Mouse (Mus musculus) adrenal gland, adult (tissue): ENCODE results near the gene Cd72.
"Not testable (repeated sequence)": the region's sequence is repeated elsewhere in the genome, so short reads cannot be mapped to it uniquely, and the experiment has no call there.

Experiments used
- DNase-seq, 2 experiments: peaks; one replicate each; pipeline ENCODE4 v3.0.0; 2022 to 2023; ENCODE audit warnings: low spot score in 1 of 2; ENCODE audit not compliant: inconsistent age in 2 of 2

The Cd72 gene

GRCm38 (mm10) chr4:43454041-43454836 lies at the start of gene Cd72:
Cd72 (minus strand) TSS chr4:43454628.
- no peak for DNase-seq

DNA sequence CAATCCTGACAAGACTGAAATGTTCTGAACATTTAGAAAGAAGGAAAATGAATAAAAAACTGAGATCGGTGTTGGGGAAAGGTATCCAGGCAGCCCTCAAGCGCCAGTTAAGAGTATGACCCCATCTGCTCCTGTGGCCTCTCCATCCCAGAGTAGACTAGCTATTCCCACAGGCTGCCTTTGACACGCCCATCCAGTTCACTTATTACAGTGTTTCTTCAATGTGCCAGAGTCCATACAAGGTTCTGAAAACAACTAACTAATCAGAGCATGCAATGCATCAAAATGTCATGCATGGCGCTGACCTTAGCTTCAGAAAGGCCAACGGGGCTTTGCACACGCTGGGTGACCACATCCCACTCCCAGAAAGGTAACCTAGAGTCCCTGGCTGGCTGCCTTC lies 49.1 kb upstream of the Cd72 start:
- DNase-seq = no peak

DNA sequence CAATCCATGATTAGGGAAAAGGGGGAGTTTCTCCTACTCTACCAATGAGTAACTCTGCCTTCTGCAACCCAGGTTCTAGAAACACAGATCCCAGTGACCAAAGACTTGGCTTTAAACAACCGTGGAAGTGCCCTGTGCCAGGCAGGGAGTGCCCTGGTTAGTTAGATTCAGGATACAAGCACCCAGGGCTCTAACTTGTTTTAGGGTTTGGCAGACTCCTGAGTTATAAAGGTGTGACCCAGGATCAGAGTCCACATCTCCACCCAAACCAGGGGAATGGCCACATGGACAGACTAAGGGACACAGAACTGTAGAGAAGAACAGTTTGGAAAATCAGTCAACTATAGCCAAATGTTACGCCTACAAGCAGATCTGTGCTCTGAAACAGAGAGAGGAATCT lies 48.6 kb upstream of the Cd72 start:
- no peak for DNase-seq

DNA sequence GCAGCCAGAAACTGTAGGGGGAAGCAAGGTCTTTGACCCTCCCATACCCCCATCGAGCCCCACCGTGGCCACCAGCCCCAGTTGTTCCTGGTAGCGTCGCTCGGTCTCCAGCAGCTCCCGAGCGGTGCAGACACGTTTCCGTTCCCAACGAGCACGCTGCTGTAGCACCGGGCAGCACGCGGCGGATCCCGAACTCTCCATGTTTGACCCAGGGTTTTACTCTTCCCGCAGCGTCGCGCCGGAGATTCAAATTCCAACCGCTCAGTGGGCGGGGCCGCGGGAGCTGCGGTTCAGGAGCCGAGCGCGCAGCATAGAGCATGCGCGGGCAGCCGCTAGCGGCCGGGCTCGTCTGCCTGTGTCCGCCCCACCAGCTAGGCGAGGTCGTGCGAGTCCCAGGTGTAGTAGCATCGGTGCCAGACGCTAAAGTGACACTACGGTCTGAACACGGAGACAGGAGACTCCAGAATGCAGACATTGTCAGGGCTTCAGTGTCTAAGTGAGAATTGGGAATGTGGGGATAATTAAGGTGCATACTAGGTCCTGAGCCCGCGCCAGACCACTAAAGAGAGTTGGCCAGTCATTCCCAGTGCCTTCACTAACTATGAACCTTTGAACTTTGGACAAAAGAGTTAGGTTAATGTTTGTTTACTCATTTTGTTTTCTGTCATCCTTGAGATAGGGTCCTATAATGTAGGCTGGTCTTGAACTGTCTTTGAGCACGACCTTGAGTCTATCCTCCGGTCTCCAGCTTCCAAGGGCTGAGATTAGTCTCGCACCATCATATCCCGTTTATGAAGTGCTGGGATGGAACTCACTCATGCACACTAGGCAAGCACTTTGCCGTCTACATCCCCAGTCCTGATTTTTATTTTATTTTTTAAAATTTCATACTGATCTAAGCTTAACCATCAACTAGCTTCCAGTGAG lies 45.2 kb upstream of the Cd72 start, which contains the start of gene Arhgef39:
TSS of gene Arhgef39 (minus strand) at position 289 of the 927 bp plus-strand sequence.
- peak; percentile 87 to 93 for DNase-seq

- peak in 1 of 2 experiments; percentile 55 for DNase-seq
These were observed 44.6 kb upstream of the Cd72 start for GRCm38 (mm10) chr4:43498983-43499382.

DNA sequence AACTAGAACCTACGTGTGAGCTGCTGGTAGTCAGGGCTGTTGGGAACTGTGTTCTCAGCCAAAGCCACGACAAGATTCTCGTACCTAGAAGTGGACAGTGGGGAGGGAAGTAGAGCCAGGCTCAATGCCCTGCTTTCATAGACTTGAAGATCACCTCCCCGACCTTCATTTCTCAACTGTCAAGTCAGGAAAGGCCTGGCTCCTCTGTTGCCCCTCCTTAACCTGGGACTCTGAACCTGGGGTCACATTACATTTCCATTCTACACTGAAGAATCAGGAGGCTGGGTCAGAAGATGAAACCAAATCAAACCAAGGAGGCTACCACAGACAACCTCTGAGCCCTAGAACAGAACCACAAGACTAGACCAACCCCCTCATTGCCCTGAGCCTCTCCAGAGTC lies 43.5 kb upstream of the Cd72 start:
- no peak for DNase-seq

DNA sequence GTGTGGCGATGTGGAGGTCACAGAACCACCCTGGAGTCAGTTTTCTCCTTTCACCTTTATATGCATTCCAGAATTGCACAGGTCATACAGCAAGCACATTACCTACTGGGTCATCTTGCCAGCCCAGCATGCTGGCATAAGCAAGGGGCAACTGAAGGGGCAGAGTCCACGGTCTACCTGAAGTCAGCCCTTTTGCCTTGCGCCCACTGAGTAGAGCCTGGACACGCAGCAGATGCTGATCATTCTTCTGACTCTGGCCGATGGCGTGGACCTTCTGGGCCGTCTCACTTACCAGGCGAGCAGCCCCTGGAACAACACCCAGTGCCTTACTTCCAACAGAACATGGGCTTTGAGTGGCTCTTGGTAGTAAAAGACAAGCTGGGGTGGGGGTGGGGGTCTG lies 43.0 kb upstream of the Cd72 start:
- DNase-seq = no peak

DNA sequence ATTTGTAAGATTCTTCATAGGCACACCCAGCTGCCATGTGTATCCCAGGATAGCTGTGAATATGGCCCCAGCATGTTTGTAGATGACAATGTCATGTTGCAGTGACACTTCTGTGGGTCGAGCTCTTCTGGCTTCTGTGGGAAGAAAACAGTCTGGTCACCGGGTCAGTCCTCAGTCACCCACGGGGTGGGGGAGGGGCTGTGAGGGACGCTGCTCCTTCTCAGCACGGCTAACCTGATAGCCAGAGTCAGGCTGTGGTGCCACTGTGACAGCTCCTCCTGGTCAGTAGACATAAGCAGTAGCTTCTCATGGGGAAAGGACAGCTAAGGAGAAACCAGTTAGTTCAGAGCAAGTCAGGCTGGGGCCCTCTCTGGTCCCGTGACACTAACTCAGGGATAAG lies 42.2 kb upstream of the Cd72 start:
- no peak for DNase-seq

DNA sequence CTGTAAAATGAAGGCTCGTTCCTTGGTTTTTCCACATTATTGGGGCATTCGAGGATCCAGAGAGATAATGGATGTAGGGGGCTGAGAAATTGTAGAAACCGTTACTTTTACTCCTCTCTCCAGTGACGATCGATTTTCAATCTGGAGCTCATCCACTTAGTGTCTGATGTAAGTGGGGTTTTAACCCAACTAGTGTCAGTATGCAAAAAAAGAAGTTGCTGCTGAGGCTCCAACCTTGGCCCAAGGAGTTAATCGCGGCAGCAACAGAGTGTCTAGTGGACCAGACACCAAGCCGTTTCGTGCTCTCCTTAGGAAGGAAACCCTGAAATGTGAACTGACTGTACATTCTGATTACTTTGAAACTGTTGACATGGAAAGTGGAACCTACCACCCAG lies 39.4 kb upstream of the Cd72 start:
- no peak for DNase-seq

DNA sequence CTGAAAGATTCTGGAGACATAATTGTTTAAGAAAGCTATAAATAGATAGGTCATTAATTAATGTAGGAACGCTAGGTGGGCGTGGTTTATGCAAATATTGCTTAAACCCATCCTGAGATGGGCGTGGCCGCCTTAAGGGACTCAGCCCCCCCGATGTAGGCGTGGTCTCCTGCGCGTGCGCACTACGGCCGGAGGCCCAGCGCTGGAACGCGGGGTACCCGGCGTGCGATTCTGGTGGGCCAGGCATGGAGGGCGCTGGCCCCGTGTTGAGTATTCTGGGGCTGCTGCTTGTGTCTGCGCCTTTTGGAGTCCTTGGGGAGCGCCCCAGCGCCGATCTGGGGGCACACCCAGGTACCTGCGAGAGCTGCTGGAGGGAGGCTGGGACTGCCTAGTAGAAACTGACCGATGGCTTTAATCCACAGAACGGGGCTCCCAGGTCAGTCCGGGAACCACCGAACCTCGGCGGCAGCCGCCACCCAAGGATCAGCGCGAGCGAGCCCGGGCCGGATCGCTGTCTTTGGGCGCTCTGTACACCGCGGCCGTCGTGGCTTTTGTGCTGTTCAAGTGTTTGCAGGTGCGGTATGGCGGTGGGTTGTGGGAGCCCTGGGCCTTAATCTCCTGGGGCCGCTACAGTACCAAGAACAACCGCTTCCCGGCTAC lies 38.9 kb upstream of the Cd72 start:
- peak; percentile 97 to 100 for DNase-seq

- peak; percentile 97 for DNase-seq
These were observed 38.4 kb upstream of the Cd72 start, which contains the start of gene Ccdc107 for GRCm38 (mm10) chr4:43492821-43493185. Ccdc107 (plus strand) TSS chr4:43492900.

- peak in 1 of 2 experiments; percentile 65 for DNase-seq
These were observed 37.8 kb upstream of the Cd72 start for GRCm38 (mm10) chr4:43492101-43492820.

GRCm38 (mm10) chr4:43490801-43491200 lies 36.4 kb upstream of the Cd72 start:
- DNase-seq = no peak

- no peak for DNase-seq
These were observed 35.2 kb upstream of the Cd72 start for GRCm38 (mm10) chr4:43489611-43490010.

- DNase-seq = not testable (repeated sequence)
These were observed 31.2 kb upstream of the Cd72 start for GRCm38 (mm10) chr4:43485666-43486065.

- DNase-seq = no peak
These were observed 29.2 kb upstream of the Cd72 start, which contains the start of gene Sit1 for GRCm38 (mm10) chr4:43483535-43484091. Sit1 (minus strand) TSS chr4:43483734.

DNA sequence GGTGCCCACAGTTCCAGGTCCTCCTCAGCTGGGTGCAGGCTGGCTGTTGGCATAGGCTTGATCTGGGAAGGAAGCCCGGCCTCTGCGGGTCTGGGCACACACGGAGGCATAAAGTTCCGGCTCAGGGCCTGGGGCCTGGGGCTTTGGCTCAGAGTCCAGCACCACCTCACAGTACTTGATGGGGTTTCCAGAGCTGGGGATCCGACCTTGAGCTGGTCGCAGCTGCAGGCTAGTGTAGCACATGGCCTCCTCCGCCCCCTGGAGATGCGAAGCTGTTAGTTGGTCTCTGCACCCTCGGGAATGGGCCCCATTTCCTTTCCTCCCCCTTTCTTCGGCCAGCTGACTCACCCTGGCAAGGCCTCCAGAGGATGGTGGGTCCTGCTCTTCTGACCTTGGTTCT lies 28.2 kb upstream of the Cd72 start:
- peak; percentile 78 to 81 for DNase-seq

- DNase-seq = no peak
These were observed 27.5 kb upstream of the Cd72 start for GRCm38 (mm10) chr4:43481894-43482456.

DNA sequence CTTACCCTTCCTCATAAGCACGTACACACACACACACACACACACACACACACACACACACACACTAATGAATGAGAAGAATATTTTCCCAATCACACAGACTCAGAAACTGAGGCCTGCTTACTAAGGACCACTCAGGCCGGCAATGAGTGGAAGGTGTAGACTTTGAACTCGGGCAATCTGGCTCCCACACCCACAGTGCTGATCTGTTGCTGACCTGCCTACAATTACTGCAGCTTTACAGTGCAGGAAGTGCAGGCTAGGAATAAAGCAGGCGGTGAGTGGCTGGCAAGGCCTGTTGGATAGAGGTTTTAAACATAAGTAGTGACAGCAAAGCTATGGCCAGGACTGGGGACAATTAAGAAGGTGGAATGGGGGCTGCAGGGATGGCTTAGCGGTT lies 26.6 kb upstream of the Cd72 start:
- no peak for DNase-seq
